In the genomic region with DNA sequence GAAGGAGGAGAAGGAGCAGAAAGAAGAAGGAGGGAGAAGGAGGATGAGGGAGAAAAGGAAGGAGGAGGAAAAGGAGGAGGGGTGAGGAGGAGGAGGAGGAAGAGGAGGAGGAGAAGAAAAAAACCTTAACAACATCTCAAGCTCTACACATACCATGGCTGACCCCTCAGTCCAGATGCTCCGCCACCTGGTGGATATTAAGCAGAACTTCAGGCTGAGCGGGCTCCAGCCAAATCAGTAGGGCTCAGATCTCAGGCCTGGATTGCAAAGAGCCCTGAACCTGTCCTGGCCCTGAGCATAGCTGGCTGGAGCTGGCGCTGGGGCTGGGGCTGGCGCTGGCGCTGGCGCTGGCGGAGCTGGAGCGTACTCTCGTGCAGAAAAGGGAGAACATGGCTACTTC, we compare ENCODE assay signal across 9 mouse cellular contexts. TPM values are rescaled to one million over a fixed set of nuclear protein-coding genes. Genes with fewer than 3 reads are reported as not detected.
A peak's percentile ranks its signal among the peaks of the same experiment; 100 is the strongest.
DNase-seq lines count a peak whose midpoint lies in the region; ATAC-seq lines count a peak whose summit lies in the region.
"Had no signal": no experiment of that assay in that cellular context is flagged by ENCODE, and none has a peak within 500 bp of the region (broad histone marks: within the 10 kb centered on the region; RNA-seq: fewer than 3 reads in every experiment).

No protein-coding gene starts in this region.

- WGBS in forebrain, embryonic 14.5 days: 3% methylated on average over 9 of the region's 9 CpGs
- 3% methylated on average over 9 of the region's 9 CpGs for WGBS in hindbrain, embryonic 12.5 days
- WGBS in limb, embryonic 10.5 days: 4% methylated on average over 9 of the region's 9 CpGs
- 3% methylated on average over 9 of the region's 9 CpGs for WGBS in midbrain, embryonic 14.5 days

- H3K27ac ChIP-seq in forebrain, embryonic 14.5 days (ENCODE audit: low read depth, low read length): no peak overlapping the region
- H3K27ac ChIP-seq in hindbrain, embryonic 12.5 days: no peak overlapping the region
- peak overlapping the region; percentile 28; the same call in 1 of the 2 replicates for H3K27ac ChIP-seq in limb, embryonic 10.5 days
- H3K27ac ChIP-seq in midbrain, embryonic 14.5 days (replicated peaks; ENCODE audit: low read depth, low read length): no peak overlapping the region

- H3K27me3 ChIP-seq in forebrain, embryonic 14.5 days (replicated peaks; ENCODE audit: control insufficient read depth, insufficient read depth, low read length): no peaks in the 10 kb centered on the region
- peaks cover 6% of the 10 kb centered on the region; the same call in 1 of the 2 replicates for H3K27me3 ChIP-seq in hindbrain, embryonic 12.5 days
- no peaks in the 10 kb centered on the region for H3K27me3 ChIP-seq in limb, embryonic 10.5 days (ENCODE audit: low read depth, poor library complexity, severe bottlenecking)
- H3K27me3 ChIP-seq in midbrain, embryonic 14.5 days (ENCODE audit: control insufficient read depth, insufficient read depth, low read length): no peaks in the 10 kb centered on the region

- H3K36me3 ChIP-seq in forebrain, embryonic 14.5 days (ENCODE audit: control insufficient read depth, insufficient read depth, low read length): no peaks in the 10 kb centered on the region
- H3K36me3 ChIP-seq in hindbrain, embryonic 12.5 days: no peaks in the 10 kb centered on the region
- no peaks in the 10 kb centered on the region for H3K36me3 ChIP-seq in limb, embryonic 10.5 days
- 0 out of 2 replicates have a peak, but pooled peaks cover 2% of the 10 kb centered on the region for H3K36me3 ChIP-seq in midbrain, embryonic 14.5 days (ENCODE audit: control insufficient read depth, insufficient read depth, low read length)

- ATAC-seq in cerebellum, adult (ENCODE audit: insufficient number of reproducible peaks, low FRiP score, low TSS enrichment): peak; percentile 75
- peak; percentile 86 for ATAC-seq in forebrain, embryonic 14.5 days
- peak; percentile 58 for ATAC-seq in hindbrain, embryonic 12.5 days (ENCODE audit: low FRiP score)
- ATAC-seq in midbrain, embryonic 14.5 days (ENCODE audit: low FRiP score, low TSS enrichment): peak; percentile 50; the same call in 1 of the 2 replicates

- H3K4me2 ChIP-seq in forebrain, embryonic 14.5 days (ENCODE audit: low read length): no peak overlapping the region
- H3K4me2 ChIP-seq in hindbrain, embryonic 12.5 days (replicated peaks): no peak overlapping the region
- no peak overlapping the region for H3K4me2 ChIP-seq in midbrain, embryonic 14.5 days (ENCODE audit: low read length)

- H3K4me3 ChIP-seq in forebrain, embryonic 14.5 days (ENCODE audit: low read depth, low read length): no peak overlapping the region
- no peak overlapping the region for H3K4me3 ChIP-seq in hindbrain, embryonic 12.5 days
- H3K4me3 ChIP-seq in limb, embryonic 10.5 days: no peak overlapping the region
- H3K4me3 ChIP-seq in midbrain, embryonic 14.5 days (replicated peaks; ENCODE audit: low read depth, low read length): no peak overlapping the region
- H3K4me3 ChIP-seq: myocyte had no signal

- peak; percentile 53 to 68 for DNase-seq in right cerebral cortex, adult 2 months (ENCODE audit: low spot score in 2 of 2)
- no peak for DNase-seq in right cerebral cortex, postnatal 36 days (ENCODE audit: low spot score in 2 of 2)
- DNase-seq in forebrain, embryonic 14.5 days (ENCODE audit: low spot score): peak; percentile 80
- DNase-seq in limb, embryonic 10.5 days (ENCODE audit: low spot score): peak; percentile 83
- DNase-seq in midbrain, embryonic 14.5 days: peak; percentile 90
- DNase-seq in spleen, postnatal 4 days (ENCODE audit: low spot score in 2 of 2): peak; percentile 51 to 78

- no peaks in the 10 kb centered on the region for H3K4me1 ChIP-seq in forebrain, embryonic 14.5 days (ENCODE audit: control insufficient read depth, insufficient read depth, low read length)
- H3K4me1 ChIP-seq in hindbrain, embryonic 12.5 days: no peaks in the 10 kb centered on the region
- peaks cover 23% of the 10 kb centered on the region for H3K4me1 ChIP-seq in limb, embryonic 10.5 days
- no peaks in the 10 kb centered on the region for H3K4me1 ChIP-seq in midbrain, embryonic 14.5 days (ENCODE audit: control insufficient read depth, insufficient read depth, low read length)

- H3K9me3 ChIP-seq in forebrain, embryonic 14.5 days (replicated peaks; ENCODE audit: control insufficient read depth, low read length): no peaks in the 10 kb centered on the region
- H3K9me3 ChIP-seq in hindbrain, embryonic 12.5 days (replicated peaks): 0 out of 2 replicates have a peak, but pooled peaks cover 4% of the 10 kb centered on the region
- no peaks in the 10 kb centered on the region for H3K9me3 ChIP-seq in limb, embryonic 10.5 days (replicated peaks)
- H3K9me3 ChIP-seq in midbrain, embryonic 14.5 days (ENCODE audit: control insufficient read depth, low read length): no peaks in the 10 kb centered on the region

- no peak overlapping the region for H3K9ac ChIP-seq in forebrain, embryonic 14.5 days (ENCODE audit: low read length)
- H3K9ac ChIP-seq in hindbrain, embryonic 12.5 days: no peak overlapping the region
- H3K9ac ChIP-seq in midbrain, embryonic 14.5 days (replicated peaks; ENCODE audit: low read length): no peak overlapping the region

RNA-seq across cellular contexts. Expression of a gene that starts 14.7 kb away (rescaled TPM):
- 30.1 and 42.0 TPM in 2 replicates for polyA plus RNA-seq in forebrain, embryonic 14.5 days (2014; fragmentation: Nextera tagmentation; extraction: Ambion mirVana)
- polyA plus RNA-seq in hindbrain, embryonic 12.5 days (2016; fragmentation: Nextera tagmentation; extraction: Ambion mirVana): 21.7 and 22.2 TPM in 2 replicates
- 13.2 and 18.4 TPM in 2 replicates for polyA plus RNA-seq in limb, embryonic 10.5 days (2016; fragmentation: Nextera tagmentation; extraction: Ambion mirVana)
- polyA plus RNA-seq in midbrain, embryonic 14.5 days (2014; fragmentation: Nextera tagmentation; extraction: Ambion mirVana): 31.1 and 43.4 TPM in 2 replicates

RNA-seq across cellular contexts. Expression of a gene that starts 27.1 kb away (rescaled TPM):
- 10.5 and 11.6 TPM in 2 replicates for polyA plus RNA-seq in forebrain, embryonic 14.5 days (2014; fragmentation: Nextera tagmentation; extraction: Ambion mirVana)
- 14.3 and 15.4 TPM in 2 replicates for polyA plus RNA-seq in hindbrain, embryonic 12.5 days (2016; fragmentation: Nextera tagmentation; extraction: Ambion mirVana)
- polyA plus RNA-seq in limb, embryonic 10.5 days (2016; fragmentation: Nextera tagmentation; extraction: Ambion mirVana): 29.8 and 36.8 TPM in 2 replicates
- polyA plus RNA-seq in midbrain, embryonic 14.5 days (2014; fragmentation: Nextera tagmentation; extraction: Ambion mirVana): 5.2 and 8.7 TPM in 2 replicates

RNA-seq across cellular contexts. Expression of a gene that starts 29.7 kb away (rescaled TPM):
- polyA plus RNA-seq in forebrain, embryonic 14.5 days (2014; fragmentation: Nextera tagmentation; extraction: Ambion mirVana): 12.3 and 14.6 TPM in 2 replicates
- polyA plus RNA-seq in hindbrain, embryonic 12.5 days (2016; fragmentation: Nextera tagmentation; extraction: Ambion mirVana): 20.5 and 21.4 TPM in 2 replicates
- 47.4 and 53.4 TPM in 2 replicates for polyA plus RNA-seq in limb, embryonic 10.5 days (2016; fragmentation: Nextera tagmentation; extraction: Ambion mirVana)
- 5.6 and 5.9 TPM in 2 replicates for polyA plus RNA-seq in midbrain, embryonic 14.5 days (2014; fragmentation: Nextera tagmentation; extraction: Ambion mirVana)

RNA-seq across cellular contexts. Expression of a gene that starts 37.7 kb away (rescaled TPM):
- 32.4 and 38.4 TPM in 2 replicates for polyA plus RNA-seq in forebrain, embryonic 14.5 days (2014; fragmentation: Nextera tagmentation; extraction: Ambion mirVana)
- polyA plus RNA-seq in hindbrain, embryonic 12.5 days (2016; fragmentation: Nextera tagmentation; extraction: Ambion mirVana): 44.9 and 46.8 TPM in 2 replicates
- polyA plus RNA-seq in limb, embryonic 10.5 days (2016; fragmentation: Nextera tagmentation; extraction: Ambion mirVana): 33.2 and 41.3 TPM in 2 replicates
- polyA plus RNA-seq in midbrain, embryonic 14.5 days (2014; fragmentation: Nextera tagmentation; extraction: Ambion mirVana): 35.3 and 38.1 TPM in 2 replicates

RNA-seq across cellular contexts. Expression of a gene that starts 41.7 kb away (rescaled TPM):
- polyA plus RNA-seq in forebrain, embryonic 14.5 days (2014; fragmentation: Nextera tagmentation; extraction: Ambion mirVana): 13.4 and 19.3 TPM in 2 replicates
- polyA plus RNA-seq in hindbrain, embryonic 12.5 days (2016; fragmentation: Nextera tagmentation; extraction: Ambion mirVana): 40.3 and 41.9 TPM in 2 replicates
- polyA plus RNA-seq in limb, embryonic 10.5 days (2016; fragmentation: Nextera tagmentation; extraction: Ambion mirVana): 29.4 TPM in 2 replicates
- polyA plus RNA-seq in midbrain, embryonic 14.5 days (2014; fragmentation: Nextera tagmentation; extraction: Ambion mirVana): 32.2 and 36.2 TPM in 2 replicates

Comparison
In these comparisons a context has a peak if more than half of its experiments do, and no peak if none do; other contexts are left out.
1. DNase-seq: peak in right cerebral cortex, adult 2 months (2 of 2), forebrain, embryonic 14.5 days (single experiment), limb, embryonic 10.5 days (single experiment), midbrain, embryonic 14.5 days (single experiment) and spleen, postnatal 4 days (2 of 2); none in right cerebral cortex, postnatal 36 days (0 of 2).
2. Peak in every context shown above with its lines, with median percentiles within 50 percentile points of each other: ATAC-seq.